Mouse (Mus musculus): ENCODE data around the gene Ttc23.

DNA sequence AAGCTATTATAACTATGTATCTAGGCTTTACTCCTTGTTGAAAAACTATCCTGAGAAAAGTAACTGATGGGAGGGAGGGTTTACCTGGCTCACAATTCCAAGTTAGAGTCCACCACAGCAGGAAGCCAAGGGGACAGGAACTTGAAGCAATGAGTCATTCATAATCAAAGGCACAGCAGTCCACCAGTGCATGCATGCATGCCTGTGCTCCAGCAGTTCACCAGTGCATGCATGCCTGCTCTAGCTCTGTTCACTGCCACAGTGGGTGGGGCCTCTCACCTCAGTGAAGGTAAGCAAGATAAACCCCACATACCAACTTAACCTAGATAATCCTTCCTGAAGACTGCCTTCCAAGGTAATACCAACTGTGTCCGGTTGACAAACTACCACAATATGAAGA lies 41.0 kb upstream of the Ttc23 start:
- TF ChIP-seq CTCF (IDR thresholded peaks at IDR 0.05; ENCODE audit: low read depth, low read length) (no peak), POLR2A (IDR thresholded peaks at IDR 0.05; ENCODE audit: extremely low read depth, insufficient read depth, low read length) (no peak)

Measured in liver, adult 2 months (tissue).